Mouse (Mus musculus): Measurements from ENCODE around the gene Ctla4. TPM values are rescaled to one million over a fixed set of nuclear protein-coding genes. Genes with fewer than 3 reads are reported as not detected.

Gene Ctla4
- total RNA-seq (2021), result 0.64 TPM in 1 of 2 replicates, not detected in the other
- long read RNA-seq, result 0 reads

DNA sequence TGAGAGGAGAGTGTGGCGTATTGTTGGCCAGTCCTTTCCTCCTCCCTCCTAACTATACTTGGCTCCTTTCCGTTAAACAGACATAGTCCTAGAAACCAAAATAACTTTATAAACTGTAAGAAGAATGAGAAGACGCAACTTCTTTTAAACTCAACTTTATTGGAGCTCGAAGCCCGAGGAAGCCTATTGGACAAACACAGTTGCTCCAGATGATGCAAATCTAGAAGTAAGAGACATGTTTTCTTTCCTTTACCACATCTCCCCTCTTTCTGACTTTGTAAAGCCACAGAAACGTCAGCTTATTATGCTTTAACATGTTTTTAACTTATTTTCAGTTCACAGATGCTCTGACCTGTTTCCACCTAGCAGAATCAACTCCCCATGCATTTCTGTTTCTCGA lies at the start of gene Ctla4:
Gene Ctla4 (plus strand): TSS at position 20 of the 400 bp plus-strand sequence.
- DNase-seq, result no peak

DNA sequence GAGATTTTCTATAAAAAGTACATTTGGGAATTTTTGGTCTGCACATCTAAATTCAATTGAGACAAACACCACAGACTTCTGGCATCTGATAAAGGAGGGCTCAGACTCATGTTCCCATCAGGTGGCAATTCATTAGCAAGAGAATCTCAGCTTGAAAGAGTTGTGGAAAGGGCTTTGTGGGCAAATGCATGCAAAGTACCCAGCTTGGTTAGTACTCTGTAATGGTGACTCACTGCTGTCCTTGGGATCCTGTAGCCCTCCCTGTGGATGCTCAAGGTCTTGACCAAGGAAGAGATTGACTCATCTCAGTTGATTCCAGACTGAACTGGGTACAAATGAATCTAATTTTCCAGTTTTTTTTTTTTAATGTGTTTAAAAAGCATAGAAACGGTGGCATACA lies 47.6 kb upstream of the Ctla4 start:
- DNase-seq, result no peak

DNA sequence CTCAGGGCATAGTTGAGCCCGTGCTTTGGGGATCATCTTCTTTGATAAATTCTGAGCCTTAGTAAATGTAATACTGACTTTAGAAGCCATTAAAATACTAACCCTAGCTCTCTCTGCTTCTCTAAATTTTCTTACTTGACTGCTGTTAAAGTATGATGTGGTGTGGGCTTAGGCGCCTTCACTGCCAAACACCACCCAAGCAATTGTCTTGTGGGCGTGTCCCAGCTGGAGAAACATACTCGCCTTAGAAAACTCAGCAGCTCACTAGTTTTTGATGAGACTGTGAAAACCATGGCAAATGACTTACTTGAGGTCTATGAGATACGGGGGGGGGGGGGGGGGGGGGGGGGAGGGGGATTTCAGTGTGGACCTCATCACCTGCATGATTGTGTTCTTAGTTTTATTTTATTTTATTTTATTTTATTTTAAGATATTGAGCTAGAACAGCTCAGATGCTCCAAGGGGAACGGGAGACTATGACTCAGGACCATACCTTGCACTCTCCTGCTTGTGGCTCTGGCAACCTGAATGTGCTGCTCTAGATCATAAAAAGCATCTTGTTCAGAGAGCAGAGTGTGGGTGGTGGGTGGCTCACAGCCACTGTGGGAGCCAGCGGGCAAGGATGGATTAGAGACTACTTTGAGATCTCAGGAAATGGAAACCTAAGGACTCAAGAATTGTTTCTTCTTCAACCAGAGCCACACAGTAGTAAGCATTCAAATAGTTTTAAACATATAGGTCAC lies 41.3 kb upstream of the Ctla4 start:
- DNase-seq, result no peak

DNA sequence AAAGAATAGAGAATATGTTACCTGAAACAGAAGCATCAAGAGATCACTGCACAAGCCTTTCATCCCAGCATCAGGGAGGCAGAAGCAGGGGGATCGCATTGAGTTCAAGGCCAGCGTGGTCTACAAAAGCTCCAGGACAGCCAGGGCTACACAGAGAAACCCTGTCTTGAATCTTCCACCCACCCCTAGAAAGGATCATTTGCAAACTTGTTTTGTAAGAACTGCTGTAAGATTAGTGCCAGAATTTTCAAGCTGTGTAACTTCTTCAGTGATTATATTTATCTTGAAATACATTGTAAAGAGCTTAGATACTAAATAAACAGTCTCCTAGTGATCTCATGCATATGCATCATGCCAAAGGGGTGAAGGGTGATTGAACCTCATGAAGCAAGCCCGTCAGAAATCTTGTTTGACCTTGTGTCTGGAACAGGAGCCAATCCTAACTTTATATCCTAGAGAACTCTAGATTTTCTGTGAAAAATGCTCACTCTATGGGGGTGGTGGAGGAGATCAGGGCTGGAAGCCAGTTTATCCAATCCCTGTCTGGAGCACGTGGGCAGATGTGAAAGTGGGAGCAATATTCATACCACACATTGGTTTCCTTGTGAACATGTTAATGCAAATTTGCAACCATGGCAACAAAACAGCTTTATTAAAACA lies 40.1 kb upstream of the Ctla4 start:
- DNase-seq, result no peak

DNA sequence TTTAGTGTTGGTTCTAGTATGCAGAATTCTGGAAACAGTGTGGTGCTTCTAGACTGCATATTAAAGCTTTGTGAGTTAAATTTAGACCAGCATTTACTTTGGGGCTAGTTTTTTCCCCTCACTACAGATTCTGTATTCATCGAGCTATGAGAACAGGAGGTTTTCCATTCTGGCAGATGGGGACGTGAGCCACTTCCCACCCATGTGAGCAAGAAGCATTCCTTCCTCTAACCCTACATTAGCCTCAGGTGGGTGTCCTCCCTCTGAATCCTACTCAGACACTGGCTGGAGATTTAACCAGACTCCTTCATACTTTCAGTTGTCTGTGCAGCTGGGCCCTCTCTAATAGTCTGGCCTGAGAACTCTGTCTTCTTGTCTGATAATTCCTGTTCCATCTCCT lies 37.7 kb upstream of the Ctla4 start:
- no peak for DNase-seq

DNA sequence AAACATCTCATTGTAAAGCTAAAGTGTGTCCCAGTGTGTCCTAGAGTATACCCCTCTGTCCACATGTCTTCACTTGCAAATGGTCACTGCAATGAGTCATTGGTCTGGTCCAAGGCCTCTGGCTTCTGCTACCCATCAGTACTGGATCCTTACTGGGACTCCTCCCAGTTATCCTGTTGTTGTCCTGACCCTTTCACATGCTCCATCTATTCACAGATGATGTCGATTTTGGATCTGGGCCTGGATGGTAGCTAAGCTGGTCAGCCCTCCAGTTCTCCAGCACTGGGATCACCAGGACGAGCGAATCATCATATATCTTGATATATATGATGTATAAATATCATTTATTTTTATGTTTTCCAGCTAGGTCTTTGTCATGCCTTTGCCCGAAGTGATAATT lies 37.0 kb upstream of the Ctla4 start:
- no peak for DNase-seq

DNA sequence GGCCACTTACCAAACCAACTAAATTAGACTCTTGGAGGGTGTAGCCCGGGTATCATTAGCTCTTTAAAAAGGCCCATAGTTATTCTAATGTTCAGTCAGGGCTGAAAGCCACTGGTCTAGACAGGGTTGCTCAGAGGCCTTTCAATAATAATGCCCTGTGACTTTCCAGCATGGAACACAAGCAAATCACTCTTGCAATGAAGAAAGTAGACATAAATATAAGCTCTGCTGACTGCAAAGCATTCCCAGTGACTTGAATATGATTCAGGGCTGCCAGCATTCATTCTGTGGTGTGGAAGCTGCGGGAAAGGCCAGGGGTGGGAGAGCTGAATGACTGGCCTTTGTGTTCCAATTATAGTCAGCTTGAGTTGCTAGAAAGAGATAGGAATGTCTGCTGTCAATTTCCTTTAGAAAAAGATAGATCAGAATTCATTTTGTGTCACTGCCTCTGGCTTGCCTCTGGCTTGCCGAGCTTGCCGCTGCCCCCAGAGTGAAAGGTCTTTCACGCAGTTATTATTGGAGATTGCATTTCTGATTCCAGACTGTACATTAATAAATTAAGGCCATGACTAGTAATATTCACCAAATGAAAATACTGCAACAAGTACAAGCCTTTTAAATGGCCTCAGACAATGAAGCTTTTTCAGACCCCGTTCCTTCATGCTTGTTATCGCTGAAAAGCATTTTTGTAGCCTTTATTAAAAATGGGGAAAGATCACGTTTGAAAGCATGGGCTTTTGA lies 35.6 kb upstream of the Ctla4 start:
- no peak for DNase-seq

DNA sequence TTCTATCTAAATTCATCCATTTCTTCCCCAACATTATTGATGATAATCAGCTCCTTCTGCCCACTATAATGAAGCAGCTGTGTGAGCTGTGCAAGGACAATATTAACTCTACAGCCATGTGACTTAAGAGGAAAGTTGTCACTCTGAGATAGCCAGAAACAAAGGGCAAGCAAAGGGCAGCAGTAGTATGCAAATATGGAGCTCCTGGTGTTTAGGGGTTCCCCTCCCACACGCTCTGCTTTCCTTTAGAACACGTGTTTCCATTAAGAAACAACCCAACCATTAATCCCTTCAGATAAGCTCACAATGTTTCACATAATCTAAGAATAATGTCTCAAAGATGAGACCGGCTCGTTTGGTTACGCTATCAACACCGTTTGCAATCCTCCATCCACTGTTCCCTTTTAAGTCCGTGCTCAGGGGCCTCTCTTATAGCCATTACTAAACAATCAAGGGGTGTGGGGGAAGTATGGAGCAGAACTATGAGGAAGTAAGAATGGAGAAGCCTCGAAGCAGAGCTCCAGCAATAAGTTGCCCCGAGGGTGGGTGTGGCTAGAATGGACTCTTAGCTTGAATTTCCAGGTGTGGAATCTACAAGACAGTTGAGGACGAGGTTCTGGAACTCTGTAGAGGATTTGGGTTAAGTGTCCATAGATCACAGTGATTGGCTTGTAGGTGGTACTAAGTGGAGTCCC lies 34.6 kb upstream of the Ctla4 start:
- no peak for DNase-seq

DNA sequence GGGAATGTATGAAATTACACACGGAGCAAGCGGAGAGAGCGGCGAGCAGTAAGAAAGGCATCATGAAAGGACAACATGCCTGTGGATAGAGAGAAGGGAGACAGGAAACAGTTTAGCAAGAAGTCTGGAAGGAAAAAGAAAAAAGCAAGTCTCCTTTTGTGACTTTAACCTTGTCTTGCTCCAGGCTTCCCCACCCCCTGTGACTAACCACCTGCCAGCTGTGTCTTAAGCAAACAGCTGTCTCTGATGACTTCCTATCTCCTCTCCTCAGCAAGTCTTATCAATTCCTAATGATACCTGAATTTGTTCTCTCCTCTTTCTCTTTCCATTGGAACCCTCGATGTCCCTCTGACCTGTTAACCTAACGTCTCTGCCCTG lies 34.0 kb upstream of the Ctla4 start:
- no peak for DNase-seq

DNA sequence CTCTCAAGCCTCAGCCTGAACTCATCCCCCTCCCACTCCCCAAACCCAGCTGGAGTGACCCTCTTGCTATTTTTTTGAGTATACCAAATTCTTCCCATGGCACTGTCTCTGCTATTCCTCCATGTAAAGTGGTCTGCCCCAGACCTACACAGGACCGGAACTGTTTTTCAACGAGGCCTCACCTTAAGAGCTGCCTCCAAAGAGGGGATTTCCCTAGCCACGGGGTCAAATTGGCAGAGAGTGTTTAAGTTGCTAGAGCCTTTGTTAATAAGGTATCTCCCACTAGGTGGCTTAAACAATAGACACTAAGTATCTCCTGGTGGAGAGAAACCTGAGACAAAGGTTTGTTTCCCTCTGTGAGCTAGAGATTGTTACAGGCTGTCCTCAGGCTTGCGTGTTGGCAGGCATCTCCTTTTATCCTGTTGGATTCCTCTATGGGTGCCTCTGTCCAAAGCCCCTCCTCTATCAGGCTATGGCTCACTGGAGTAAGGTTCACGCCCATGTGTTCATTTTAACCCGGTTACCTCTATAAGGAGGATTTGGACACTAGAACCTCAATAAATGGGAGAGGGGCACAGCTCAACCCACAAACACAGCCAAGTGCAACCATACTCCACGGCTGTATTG lies 33.4 kb upstream of the Ctla4 start:
- DNase-seq, result no peak

DNA sequence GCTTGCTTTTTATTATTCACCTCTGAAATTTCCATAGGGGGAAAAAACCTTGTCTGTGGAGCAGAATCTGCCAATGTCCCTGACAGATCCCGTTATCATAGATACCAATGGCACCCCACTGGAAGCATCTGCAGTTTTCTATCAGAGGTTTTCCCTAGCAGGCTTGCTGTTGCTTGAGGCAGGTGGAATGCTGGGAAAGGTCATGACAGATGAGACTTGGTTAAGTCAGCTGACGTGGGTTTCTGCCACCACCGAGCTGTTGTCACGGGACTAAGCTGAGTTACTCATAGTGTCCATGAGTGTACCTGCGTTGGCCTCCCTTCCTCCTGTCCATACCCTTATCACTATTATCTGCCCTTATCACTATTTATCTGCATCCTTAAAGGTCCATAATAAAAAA lies 32.8 kb upstream of the Ctla4 start:
- no peak for DNase-seq

DNA sequence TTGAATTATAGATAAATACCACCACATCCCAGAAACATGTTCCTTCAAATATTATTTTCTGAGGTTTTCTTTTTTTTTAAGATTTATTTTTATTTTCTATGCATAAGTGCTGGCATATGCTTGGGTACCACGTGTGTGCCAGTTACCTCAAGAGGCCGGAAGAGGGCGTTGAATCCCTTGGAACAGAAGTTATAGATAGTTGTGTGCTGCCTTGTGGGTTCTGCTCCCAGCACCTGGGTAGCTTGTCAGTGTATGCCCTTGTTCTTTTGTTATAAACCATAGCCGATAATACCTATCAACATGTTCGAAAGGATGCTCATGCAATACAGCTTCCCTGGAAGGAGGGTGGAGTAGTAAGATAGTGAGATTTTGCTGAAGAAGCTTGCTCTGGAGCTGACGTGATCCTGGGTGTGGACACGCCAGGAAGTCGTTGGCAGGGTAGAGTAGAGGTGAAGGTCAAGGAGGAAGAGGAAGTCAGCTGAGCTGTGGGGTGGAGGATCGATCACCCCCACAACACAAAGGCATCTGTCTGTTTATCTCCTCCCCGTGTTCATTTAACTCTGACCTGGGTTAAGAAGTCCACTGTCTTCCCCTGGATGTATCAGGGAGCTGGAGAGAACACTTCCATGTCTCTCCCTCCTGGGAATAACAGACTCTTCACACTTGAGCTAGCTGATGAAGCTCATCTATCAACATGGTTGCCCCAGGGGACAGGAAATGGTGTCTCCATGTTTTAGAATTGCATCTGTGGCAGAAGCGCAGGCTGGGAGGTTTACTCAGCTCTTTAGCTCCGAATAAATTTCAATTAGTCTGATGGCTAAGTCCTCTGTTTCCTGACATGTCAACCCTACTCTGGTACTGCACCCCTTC lies 29.2 kb upstream of the Ctla4 start:
- no peak for DNase-seq

DNA sequence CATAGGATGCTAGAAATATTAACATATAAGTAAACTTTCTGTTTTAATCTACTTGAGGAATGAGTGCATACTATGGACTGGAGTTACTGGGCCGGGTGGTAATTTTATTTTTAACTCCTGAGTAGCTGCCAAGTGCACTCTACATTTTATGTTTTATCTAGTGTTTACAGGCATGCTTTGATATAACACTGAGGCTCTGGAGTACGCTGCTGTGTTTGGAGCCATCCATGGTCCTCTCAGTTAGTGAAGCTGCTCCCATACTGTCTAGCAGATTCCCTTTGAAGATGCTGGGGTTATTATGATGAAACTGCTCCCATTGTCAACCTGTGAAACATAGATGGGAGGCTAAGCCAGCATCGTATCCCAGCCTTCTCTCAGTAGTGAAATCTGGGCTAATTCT lies 27.6 kb upstream of the Ctla4 start:
- DNase-seq, result no peak

DNA sequence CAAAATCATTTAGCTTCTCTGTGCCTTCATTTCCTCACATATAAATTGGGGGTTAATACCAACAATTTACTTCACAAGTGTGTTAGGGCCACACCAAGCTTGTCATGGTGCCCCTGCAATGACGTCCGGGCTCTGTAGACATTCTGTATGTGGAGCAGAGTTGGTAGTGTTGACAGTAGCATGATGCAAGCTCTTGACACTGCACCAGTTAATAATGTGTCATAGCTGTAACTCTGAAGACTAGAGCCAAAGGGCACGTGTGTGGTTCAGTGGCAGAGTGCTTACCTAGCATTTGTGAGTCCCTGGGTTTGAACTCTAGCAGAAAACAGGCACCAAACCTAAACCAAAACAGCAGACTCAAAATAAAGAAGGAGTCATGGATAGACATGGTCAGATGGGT lies 27.0 kb upstream of the Ctla4 start:
- DNase-seq, result no peak

DNA sequence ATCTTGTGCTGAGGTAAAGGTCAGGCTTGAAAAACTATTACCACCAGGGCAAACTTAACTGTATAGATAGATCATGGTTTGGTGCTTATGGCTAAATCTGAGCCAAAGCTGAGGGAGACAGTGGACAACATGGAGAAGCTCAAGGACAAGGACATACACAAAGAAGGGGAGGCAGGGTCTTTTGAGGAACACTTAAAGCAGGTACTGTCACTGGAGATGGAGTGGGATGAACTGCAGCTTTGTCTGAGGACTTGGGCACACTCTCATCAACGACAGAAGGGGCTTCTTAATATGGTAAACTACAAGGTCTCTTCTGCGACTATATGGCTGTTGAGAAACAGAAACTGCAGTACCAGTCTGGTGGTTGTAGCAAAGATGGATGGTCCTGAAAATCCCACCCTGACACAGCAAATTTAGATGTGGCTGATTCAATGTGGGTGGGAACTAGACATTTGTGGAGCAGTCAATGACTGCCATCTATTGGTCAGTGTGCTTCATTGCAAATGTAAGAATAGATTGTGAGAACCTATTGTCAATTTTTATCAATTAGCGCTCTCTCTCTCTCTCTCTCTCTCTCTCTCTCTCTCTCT lies 26.3 kb upstream of the Ctla4 start:
- no peak for DNase-seq

DNA sequence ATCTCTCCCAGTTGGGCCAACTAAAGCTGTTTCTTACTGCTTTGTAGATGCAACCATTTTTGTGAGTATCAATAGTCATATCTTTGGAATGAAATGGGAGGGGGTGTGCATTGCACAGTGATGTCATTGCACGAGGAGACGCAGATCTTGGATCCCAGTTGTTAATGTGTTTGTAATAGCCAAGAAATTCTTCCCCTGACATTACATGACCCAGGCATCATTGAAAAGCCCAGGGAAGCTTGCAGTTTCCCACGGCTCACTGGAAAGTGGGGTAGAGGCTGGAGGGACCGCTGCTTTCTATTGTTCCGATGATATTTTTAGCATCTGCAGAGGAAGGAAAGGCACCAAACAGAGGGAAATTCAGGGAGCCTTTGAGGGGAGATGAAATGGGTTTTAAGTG lies 25.8 kb upstream of the Ctla4 start:
- DNase-seq, result no peak

DNA sequence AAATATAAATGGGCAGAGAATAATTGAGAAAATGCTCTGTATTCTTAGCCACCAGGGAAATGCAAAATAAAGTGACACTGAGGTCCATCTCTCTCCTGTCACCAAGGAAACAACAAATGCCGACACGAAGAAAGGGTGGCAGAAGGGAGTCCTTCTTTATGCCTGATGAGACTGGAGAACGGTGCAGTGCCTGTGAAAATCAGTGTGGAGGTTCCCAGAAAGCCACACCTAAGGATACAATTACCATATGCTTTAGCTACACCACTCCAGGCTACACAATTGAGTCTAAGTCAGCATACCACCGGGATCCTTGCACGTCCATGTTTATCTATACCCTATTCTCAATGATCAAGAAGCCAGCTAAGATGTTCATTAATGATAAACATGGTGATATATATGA lies 25.4 kb upstream of the Ctla4 start:
- DNase-seq, result no peak

DNA sequence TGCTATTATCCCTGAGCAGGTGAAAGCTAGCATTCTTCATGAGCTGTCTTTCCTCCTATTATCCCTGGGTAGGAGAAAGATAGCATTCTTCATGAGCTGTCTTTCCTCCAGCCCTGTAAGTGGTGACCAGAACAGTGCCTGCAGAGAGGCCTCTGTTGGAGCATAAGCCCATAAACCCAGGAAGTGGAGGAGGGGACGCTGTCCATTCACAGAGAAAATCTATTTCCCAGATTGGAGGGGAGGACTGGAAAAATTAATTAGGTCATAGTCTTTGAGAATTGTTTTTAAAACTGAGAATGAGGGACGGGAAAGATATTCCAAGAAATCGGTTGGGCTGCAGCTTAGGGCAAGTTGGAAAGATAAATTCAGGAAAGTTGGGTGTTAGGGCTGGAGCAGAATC lies 24.3 kb upstream of the Ctla4 start:
- no peak for DNase-seq

DNA sequence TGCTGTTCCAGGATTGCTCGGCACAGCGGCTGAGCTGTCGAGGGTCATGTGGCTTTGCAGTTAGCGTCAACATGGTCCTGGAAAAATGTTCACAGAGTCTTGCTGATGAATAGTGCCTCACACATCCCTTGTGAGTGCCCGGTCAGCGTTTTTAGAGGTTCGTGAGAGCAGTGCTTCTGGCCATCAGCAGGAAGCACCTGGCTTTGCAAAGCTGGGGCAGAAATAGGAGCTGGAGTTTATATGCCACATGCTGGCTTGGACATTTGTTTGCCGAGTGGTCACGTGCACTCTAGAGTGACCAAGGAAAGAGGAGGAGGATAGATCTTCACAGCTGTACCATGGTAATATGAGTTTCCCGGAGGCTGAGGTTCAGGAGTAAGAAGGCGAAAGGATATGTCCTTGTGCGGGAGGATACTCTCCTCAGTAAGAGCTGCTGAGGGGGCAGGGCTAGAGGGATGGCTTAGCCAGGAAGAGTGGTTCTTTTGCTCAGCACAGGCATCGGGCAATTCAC lies 23.8 kb upstream of the Ctla4 start:
- DNase-seq, result no peak

DNA sequence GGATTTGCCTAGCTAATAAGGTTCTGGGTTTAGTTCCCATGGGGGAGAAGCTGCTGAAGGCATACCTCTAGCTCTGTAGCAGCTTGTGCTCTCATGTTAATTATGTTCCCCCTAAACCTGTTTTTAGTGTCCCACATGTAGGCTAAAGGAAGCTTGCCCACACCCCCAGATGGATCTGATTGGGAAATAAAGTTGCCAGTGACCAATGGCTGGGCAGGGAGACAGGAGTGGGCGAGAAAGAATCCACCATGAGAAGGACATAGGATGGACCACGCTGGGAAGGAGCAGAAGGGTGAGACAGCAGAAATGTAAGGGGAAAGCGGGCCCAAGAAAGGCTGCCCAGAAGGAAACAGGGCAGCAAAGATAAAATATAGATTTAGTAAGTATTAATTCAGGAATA lies 23.1 kb upstream of the Ctla4 start:
- no peak for DNase-seq

DNA sequence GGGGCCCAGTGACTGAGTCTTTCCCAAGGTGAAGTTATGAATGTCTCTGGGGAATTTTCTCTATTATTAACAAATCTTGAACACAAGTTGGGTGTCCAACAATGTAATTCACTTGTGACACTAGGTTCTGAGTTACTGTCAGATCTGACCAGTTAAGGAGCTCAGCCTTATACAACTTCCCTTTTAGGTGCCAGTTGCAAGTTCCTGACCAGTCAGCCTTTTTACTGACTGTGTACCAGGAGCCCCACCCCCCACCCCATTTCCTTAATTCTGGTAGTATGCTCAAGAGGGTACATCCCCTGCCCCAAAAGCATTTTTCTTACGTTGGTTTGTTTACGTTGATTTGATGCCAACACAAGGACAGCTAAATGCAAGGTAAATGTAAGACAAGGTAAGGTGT lies 21.6 kb upstream of the Ctla4 start:
- DNase-seq, result no peak
